Mouse (Mus musculus) myocyte (in vitro differentiated cells): Measurements from ENCODE around the gene Atg10.

Experiments used
- CEBPB ChIP-seq: IDR thresholded peaks from 2 replicates; pipeline ENCODE4 v1.6.1; 2011; ENCODE audit warnings: mild to moderate bottlenecking, moderate library complexity; ENCODE audit not compliant: poor library complexity, insufficient read depth, severe bottlenecking
- E2F4 ChIP-seq: IDR thresholded peaks from one replicate; pipeline ENCODE4 v1.6.1; 2011; ENCODE audit warnings: mild to moderate bottlenecking, control low read depth, moderate library complexity; ENCODE audit not compliant: insufficient read depth
- MAX ChIP-seq: IDR thresholded peaks from one replicate; pipeline ENCODE4 v1.6.1; 2011; ENCODE audit warnings: low read depth, mild to moderate bottlenecking, control low read depth
- MYOD1 ChIP-seq, 3 experiments: IDR thresholded peaks; one replicate each; pipeline ENCODE4 v1.6.1; 2011; ENCODE audit warnings: control low read depth in 2 of 3, low read depth in 2 of 3, mild to moderate bottlenecking in 2 of 3, moderate library complexity in 1 of 3; ENCODE audit not compliant: insufficient read length in 2 of 3, control insufficient read depth in 1 of 3
- MYOG ChIP-seq, 3 experiments: IDR thresholded peaks; one replicate each; pipeline ENCODE4 v1.6.1; 2011; ENCODE audit warnings: control low read depth in 2 of 3, low read depth in 2 of 3, mild to moderate bottlenecking in 2 of 3; ENCODE audit not compliant: insufficient read length in 2 of 3, control insufficient read depth in 1 of 3, insufficient read depth in 1 of 3
- POLR2A ChIP-seq: IDR thresholded peaks from one replicate; pipeline ENCODE4 v1.6.1; 2011; ENCODE audit warnings: low read depth, mild to moderate bottlenecking, control low read depth, moderate library complexity; ENCODE audit not compliant: insufficient read length
- POLR2AphosphoS2 ChIP-seq: IDR thresholded peaks from one replicate; pipeline ENCODE4 v1.6.1; 2011; ENCODE audit warnings: low read depth, control low read depth; ENCODE audit not compliant: insufficient read length
- REST ChIP-seq: IDR thresholded peaks from one replicate; pipeline ENCODE4 v1.6.1; 2011; ENCODE audit warnings: mild to moderate bottlenecking, control low read depth, moderate library complexity; ENCODE audit not compliant: insufficient read depth, insufficient read length
- TCF12 ChIP-seq: IDR thresholded peaks from one replicate; pipeline ENCODE4 v1.6.1; 2011; ENCODE audit warnings: mild to moderate bottlenecking, control low read depth; ENCODE audit not compliant: poor library complexity, insufficient read depth, severe bottlenecking
- TCF3 ChIP-seq: IDR thresholded peaks from one replicate; pipeline ENCODE4 v1.6.1; 2011; ENCODE audit warnings: low read depth, control low read depth; ENCODE audit not compliant: insufficient read length
- USF1 ChIP-seq: IDR thresholded peaks from one replicate; pipeline ENCODE4 v1.6.1; 2011; ENCODE audit warnings: low read depth, mild to moderate bottlenecking, control low read depth, moderate library complexity

DNA sequence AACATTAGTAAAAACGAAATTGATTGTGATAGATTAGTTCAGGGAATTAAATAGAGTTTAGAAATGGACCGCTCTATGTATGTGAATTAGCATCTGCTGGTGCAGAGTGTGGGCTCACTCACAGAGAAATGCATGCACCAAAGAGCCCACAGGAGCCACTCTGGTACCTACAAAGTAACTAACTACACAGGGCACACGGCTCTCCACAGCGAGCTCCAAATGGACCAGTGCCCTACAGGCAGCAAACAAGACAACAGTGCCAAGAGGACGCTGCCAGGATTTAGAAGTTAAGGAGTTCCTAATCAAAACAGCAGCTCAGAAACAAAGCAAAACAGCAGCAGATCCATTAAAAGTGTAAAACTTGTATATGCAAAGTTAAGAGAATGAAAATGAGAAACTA, 52.6 kb downstream of the Atg10 start:
- TF ChIP-seq POLR2A (no peak), POLR2AphosphoS2 (no peak), MAX (no peak), CEBPB (no peak), E2F4 (no peak), USF1 (no peak), MYOD1 (IDR thresholded peaks at IDR 0.05; ENCODE audit: control insufficient read depth in 1 of 3, insufficient read length in 2 of 3, low read depth in 2 of 3) (no peak), TCF3 (no peak), TCF12 (no peak), REST (no peak), MYOG (IDR thresholded peaks at IDR 0.05; ENCODE audit: control insufficient read depth in 1 of 3, insufficient read depth in 1 of 3, insufficient read length in 2 of 3, low read depth in 2 of 3) (no peak)
